Mouse (Mus musculus) spleen, postnatal 0 days (tissue): ENCODE measurements around the gene Gpr183. TPM values are rescaled to one million over a fixed set of nuclear protein-coding genes. Genes with fewer than 3 reads are reported as not detected.

Experiments
- polyA plus RNA-seq: library from polyadenylated mRNA; unstranded; fragments of >200 nt; fragmentation: Nextera tagmentation; extraction: Ambion mirVana; gene quantifications from 2 replicates; pipeline ENCODE4 v1.2.1, GENCODE M21; 2015

The Gpr183 gene
- 1.7 and 3.2 TPM in 2 replicates for polyA plus RNA-seq

GRCm38 (mm10) chr14:121964990-121965389 lies at the start of gene Gpr183:
Gene Gpr183 (minus strand): TSS chr14:121965195.

GRCm38 (mm10) chr14:121915621-121916020 lies 49.4 kb downstream of the Gpr183 start, which contains the start of gene Gpr18:
Gene Gpr18 (minus strand): TSS chr14:121915781.

Other genes with a start within 250 kb of the Gpr183 start
- gene Dock9, start 167.4 kb downstream of the Gpr183 start, polyA plus RNA-seq = 2.0 and 2.5 TPM in 2 replicates
- gene Ubac2, start 86.6 kb downstream of the Gpr183 start, polyA plus RNA-seq = 24.3 and 27.1 TPM in 2 replicates
- gene Gpr18, start 49.4 kb downstream of the Gpr183 start, polyA plus RNA-seq = 1.5 and 2.8 TPM in 2 replicates
- gene Timm8a2, start 69.5 kb upstream of the Gpr183 start, polyA plus RNA-seq = not detected in 2 replicates
- gene Tm9sf2, start 141.8 kb upstream of the Gpr183 start, polyA plus RNA-seq = 66.1 and 70.5 TPM in 2 replicates
- 32.3 and 36.0 TPM in 2 replicates for gene Clybl, start 216.5 kb upstream of the Gpr183 start, polyA plus RNA-seq